Mouse (Mus musculus) liver, adult 2 months (tissue): ENCODE data around the gene Ehbp1. TPM values are rescaled to one million over a fixed set of nuclear protein-coding genes. Genes with fewer than 3 reads are reported as not detected.
A peak's percentile ranks its signal among the peaks of the same experiment; 100 is the strongest.

Experiments used
- DNase-seq: peaks from one replicate; pipeline ENCODE4 v3.0.0-alpha.2; 2011; ENCODE audit warnings: low read depth, low spot score; ENCODE audit errors: extremely low read depth
- H3K27ac ChIP-seq: fragments of 200-500 bp; replicated peaks from 2 replicates; pipeline ENCODE4 v1.5.1; 2012; ENCODE audit warnings: low read depth, mild to moderate bottlenecking, control low read depth, inconsistent platforms, low read length; ENCODE audit not compliant: insufficient read depth
- H3K27me3 ChIP-seq: fragments of 200-500 bp; 2 replicates; pipeline ENCODE4 v1.6.1; 2012; ENCODE audit warnings: mild to moderate bottlenecking, moderate library complexity, low read length, inconsistent platforms; ENCODE audit not compliant: control insufficient read depth, insufficient read depth
- H3K36me3 ChIP-seq: fragments of 200-500 bp; 2 replicates; pipeline ENCODE4 v1.6.1; 2012; ENCODE audit warnings: low read length, inconsistent platforms; ENCODE audit not compliant: control insufficient read depth, insufficient read depth
- H3K4me1 ChIP-seq: fragments of 200-500 bp; 2 replicates; pipeline ENCODE4 v1.6.1; 2011; ENCODE audit warnings: low read length; ENCODE audit not compliant: control insufficient read depth, insufficient read depth
- H3K4me3 ChIP-seq: fragments of 200-500 bp; 2 replicates; pipeline ENCODE4 v1.5.1; 2011; ENCODE audit warnings: low read depth, mild to moderate bottlenecking, control low read depth, low read length, moderate library complexity; ENCODE audit not compliant: insufficient read depth
- H3K79me2 ChIP-seq: fragments of 200-500 bp; 2 replicates; pipeline ENCODE4 v1.6.1; 2012; ENCODE audit warnings: inconsistent platforms, mild to moderate bottlenecking, low read length, moderate library complexity; ENCODE audit not compliant: control insufficient read depth, insufficient read depth
- H3K9ac ChIP-seq: fragments of 200-500 bp; 2 replicates; pipeline ENCODE4 v1.6.1; 2012; ENCODE audit warnings: low read depth, mild to moderate bottlenecking, control low read depth, inconsistent platforms, low read length
- CTCF ChIP-seq: fragments of 200-500 bp; IDR thresholded peaks from 2 replicates; pipeline ENCODE4 v1.5.1; 2011; ENCODE audit warnings: low read depth, low read length, control low read depth
- POLR2A ChIP-seq: fragments of 200-500 bp; IDR thresholded peaks from 2 replicates; pipeline ENCODE4 v1.6.1; 2011; ENCODE audit warnings: low read length, control low read depth; ENCODE audit not compliant: insufficient read depth; ENCODE audit errors: extremely low read depth
- WGBS: fragments of 180-500 bp; shearing (Covaris S2); methylation state at CpG from one replicate; pipeline ENCODE4 v1.1.7; 2018; 5-methylcytosine and 5-hydroxymethylcytosine counted together
- polyA plus RNA-seq: library from polyadenylated mRNA; depleted of rRNA; stranded (reverse); fragments of >200 nt; gene quantifications from 2 replicates; pipeline ENCODE4 v1.2.3, GENCODE M21; 2012
- total RNA-seq: library from RNA; depleted of rRNA; stranded (reverse); fragments of >200 nt; gene quantifications from 2 replicates; pipeline ENCODE4 v1.2.3, GENCODE M21; 2014

The Ehbp1 gene
- total and polyA plus RNA-seq, 2 experiments: 1.3 to 9.5 TPM

DNA sequence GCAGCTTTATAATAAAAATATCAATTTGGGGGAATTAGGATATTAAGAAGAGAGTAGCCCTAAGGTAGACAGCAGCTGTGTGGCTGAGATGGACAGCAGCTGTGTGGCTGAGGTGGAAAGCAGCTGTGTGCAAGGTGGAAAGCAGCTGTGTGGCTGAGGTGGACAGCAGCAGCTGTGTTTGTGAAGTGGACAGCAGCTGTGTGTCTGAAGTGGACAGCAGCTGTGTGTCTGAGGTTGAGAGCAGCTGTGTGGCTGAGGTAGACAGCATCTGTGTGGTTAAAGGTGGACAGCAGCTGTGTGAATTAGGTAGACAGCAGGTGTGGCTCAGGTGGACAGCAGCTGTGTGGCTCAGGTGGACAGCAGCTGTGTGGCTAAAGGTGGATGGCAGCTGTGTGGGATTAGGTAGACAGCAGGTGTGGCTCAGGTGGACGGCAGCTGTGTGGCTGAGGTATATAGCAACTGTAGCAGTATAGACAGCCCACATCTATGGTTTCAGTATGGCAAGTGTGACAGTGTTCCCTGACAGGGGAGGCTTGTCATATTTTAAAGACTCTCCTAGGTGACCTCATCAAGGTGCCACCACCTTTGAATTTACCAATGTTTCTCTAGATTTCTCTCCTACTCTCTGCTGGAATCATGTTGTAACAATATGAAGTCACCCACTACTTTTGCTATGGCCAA is 30.7 kb upstream of the Ehbp1 start:
- Histone ChIP-seq H3K79me2 (no peaks in the 10 kb centered on the region), H3K4me3 (no peak overlapping the region), H3K36me3 (no peaks in the 10 kb centered on the region), H3K27ac (peak overlapping the region; percentile 4; the same call in 1 of the 2 replicates), H3K9ac (peak overlapping the region; percentile 7; the same call in 1 of the 2 replicates), H3K4me1 (peaks cover 5% of the 10 kb centered on the region), H3K27me3 (no peaks in the 10 kb centered on the region)
- 57% methylated on average over 1 of the region's 1 CpGs for WGBS
- TF ChIP-seq CTCF (no peak), POLR2A (no peak)
- DNase-seq: no peak

DNA sequence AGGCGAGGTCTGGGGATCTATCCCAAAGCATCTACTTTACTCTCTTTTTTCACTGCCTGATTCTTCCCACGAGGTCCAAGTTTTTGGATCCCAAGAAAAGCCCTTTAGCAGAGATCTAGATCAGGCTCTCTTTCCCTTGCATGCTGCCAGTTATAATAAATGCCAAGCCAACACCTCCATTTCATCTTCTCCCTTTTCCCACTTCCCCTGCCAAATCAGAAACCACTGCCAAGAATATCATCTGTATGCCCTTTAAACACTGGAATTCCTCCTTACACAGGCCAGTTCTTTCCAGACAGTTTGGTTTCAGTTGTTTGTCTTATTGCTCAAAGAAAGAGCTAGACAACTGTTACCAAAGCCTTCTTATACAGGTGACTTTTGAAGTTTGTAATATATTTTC is 27.7 kb upstream of the Ehbp1 start:
- TF ChIP-seq POLR2A: no peak
- TF ChIP-seq CTCF: no peak
- 38% methylated on average over 2 of the region's 2 CpGs for WGBS
- Histone ChIP-seq H3K27me3 (no peaks in the 10 kb centered on the region), H3K27ac (no peak overlapping the region), H3K36me3 (no peaks in the 10 kb centered on the region), H3K9ac (no peak overlapping the region), H3K4me1 (peaks cover 5% of the 10 kb centered on the region), H3K4me3 (no peak overlapping the region), H3K79me2 (no peaks in the 10 kb centered on the region)
- DNase-seq: peak; percentile 83

DNA sequence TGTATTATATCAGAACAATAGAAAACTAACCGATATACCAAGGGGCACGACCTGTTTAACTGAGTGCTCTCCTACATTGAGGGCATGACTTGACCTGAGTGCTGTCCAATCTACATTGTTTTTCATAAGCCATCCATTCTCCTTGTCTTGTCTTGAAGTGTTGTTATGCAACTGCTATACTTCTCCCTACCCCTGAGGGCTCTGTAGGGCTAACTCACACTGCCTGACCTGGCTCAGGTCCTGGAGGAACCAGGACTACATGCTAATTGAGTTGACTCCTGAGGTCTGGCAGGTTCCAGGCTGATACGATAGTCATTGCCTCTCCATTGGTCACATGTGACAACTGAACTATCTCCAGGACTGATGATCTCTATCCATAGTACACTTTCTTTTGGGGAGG is 26.5 kb upstream of the Ehbp1 start:
- WGBS: 92% methylated on average over 3 of the region's 3 CpGs
- TF ChIP-seq CTCF (no peak), POLR2A (no peak)
- no peak for DNase-seq

DNA sequence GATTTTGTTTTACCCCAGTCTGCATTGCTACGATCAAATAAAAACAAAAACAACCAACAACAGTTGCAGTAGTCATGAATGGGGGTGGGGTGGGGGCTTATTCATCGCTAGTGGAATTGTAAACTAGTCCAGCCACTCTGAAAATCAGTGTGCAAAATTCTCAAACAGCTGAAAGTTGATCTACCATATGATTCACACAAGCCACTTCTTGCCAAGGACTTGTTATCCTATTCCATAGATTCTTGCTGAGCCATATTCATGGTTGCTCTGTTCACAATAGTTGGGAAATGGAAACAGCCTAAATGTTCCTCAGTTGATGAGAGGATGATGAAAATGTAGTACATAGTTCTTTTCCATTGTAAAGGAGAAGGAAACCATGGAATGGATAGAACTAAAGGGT is 24.4 kb upstream of the Ehbp1 start:
- no peak overlapping the region for H3K9ac ChIP-seq
- H3K36me3 ChIP-seq: no peaks in the 10 kb centered on the region
- TF ChIP-seq CTCF (no peak), POLR2A (no peak)
- H3K4me1 ChIP-seq: no peaks in the 10 kb centered on the region
- H3K4me3 ChIP-seq: no peak overlapping the region
- 89% methylated on average over 2 of the region's 2 CpGs for WGBS
- no peak for DNase-seq
- H3K27me3 ChIP-seq: no peaks in the 10 kb centered on the region
- no peak overlapping the region for H3K27ac ChIP-seq
- H3K79me2 ChIP-seq: no peaks in the 10 kb centered on the region

More for the DNA sequence above, 26.5 kb upstream of the Ehbp1 start:
- Histone ChIP-seq H3K27me3 (no peaks in the 10 kb centered on the region), H3K79me2 (no peaks in the 10 kb centered on the region), H3K9ac (no peak overlapping the region), H3K36me3 (no peaks in the 10 kb centered on the region), H3K27ac (no peak overlapping the region), H3K4me1 (peaks cover 5% of the 10 kb centered on the region), H3K4me3 (no peak overlapping the region)

DNA sequence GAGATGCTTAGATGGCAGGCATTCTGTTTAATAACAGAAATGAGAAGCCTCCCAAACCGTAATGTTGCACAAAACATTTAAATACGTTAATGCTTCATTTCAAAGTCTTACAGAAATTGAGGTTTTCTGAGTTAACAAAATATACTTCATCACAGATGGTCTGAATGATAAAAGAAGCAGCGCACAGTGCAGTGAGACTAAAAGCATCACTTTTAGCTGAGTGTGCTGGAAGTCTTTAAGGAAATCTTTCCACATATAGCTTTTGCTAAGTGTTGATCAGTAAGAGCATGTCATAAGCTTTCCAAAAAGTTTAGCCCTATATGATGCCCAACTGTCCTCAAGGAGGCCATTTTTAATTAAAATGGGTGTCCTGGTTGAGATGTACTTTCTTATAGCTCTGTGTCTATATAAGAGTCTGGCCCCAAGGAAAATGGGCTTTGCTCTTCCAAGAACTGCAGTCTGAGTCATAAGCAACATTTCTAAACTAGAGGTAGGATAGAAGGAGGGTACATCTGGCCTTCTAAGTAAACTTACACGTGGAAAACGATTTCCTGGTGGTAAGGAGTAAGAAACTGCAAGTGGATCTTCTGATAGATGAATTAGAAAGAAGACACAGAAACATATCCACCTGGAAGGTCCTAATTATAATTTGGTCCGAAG is 12.0 kb upstream of the Ehbp1 start:
- DNase-seq: no peak
- Histone ChIP-seq H3K27ac (no peak overlapping the region), H3K79me2 (no peaks in the 10 kb centered on the region), H3K27me3 (no peaks in the 10 kb centered on the region), H3K4me3 (no peak overlapping the region), H3K9ac (no peak overlapping the region), H3K36me3 (no peaks in the 10 kb centered on the region), H3K4me1 (no peaks in the 10 kb centered on the region)
- TF ChIP-seq POLR2A: no peak
- TF ChIP-seq CTCF: no peak
- WGBS: 87% methylated on average over 6 of the region's 6 CpGs

DNA sequence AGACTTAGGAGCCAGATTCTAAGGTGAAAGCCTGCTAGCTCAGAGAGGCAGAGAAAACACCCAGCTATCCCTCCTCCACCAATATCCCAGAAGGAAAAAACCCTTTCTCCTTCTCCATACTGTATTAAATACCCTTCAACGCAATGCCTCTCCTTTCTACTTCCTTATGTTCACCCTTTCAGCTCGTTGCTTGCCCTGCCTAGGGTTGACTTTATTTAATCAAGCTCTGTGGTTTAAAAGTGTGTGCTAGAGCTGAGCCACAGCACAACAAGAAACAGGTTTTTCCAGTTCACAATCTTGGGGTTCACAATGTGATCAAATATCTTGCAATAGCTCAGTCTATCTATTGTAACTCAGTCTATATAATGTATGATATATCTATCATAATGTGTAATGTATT is 7.9 kb upstream of the Ehbp1 start:
- no peak for DNase-seq
- Histone ChIP-seq H3K4me3 (no peak overlapping the region), H3K27me3 (no peaks in the 10 kb centered on the region), H3K4me1 (peaks cover 2% of the 10 kb centered on the region), H3K27ac (no peak overlapping the region), H3K79me2 (no peaks in the 10 kb centered on the region), H3K9ac (no peak overlapping the region), H3K36me3 (no peaks in the 10 kb centered on the region)
- no peak for TF ChIP-seq POLR2A
- no peak for TF ChIP-seq CTCF
- 75% methylated on average over 2 of the region's 2 CpGs for WGBS
